In the genomic region with DNA sequence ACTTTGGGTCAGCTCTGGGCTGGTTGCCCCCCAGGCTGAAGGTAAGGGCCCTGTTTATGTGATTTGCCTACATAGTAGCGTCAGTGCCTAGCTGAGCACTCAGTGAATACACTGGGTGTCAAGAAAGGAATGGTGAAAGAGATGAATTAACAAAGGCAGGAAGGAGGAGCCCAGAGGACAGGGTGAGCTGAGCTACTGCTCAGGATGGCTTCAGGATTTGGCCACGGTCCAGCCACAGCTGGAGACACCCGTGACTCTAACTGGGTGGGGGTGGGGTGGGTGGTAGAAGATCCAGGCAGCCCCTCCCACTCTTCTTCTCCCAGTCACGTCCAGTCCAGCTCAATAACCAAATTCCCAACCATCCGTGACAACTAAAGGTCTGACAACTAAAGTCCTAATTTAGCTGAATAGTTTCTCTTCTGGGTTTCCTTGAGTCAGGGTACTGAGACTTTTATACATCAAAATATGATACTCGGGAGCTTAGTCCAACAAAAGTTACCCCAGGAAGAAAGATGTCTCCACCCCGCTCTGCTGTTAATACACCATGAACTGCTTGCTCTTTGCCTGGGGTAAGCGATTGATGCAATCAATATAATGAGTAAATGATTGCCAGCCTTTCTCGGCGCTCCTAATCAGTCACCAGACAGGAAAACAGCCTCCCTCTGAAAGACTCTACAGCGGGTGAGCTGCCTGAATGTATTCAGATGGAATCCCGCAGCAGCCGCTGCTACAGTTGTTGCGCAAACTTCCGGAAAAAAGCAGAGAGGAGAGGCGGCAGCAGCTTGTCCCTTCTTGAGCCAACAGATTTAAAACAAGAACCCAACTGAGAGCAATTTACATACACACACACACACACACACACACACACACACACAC, we compare ENCODE assay signal across 8 mouse cellular contexts. TPM values are rescaled to one million over a fixed set of nuclear protein-coding genes. Genes with fewer than 3 reads are reported as not detected.
DNase-seq lines count a peak whose midpoint lies in the region; ATAC-seq and TF ChIP-seq lines count a peak whose summit lies in the region.

No protein-coding gene starts in this region.

- H3K27ac ChIP-seq in embryonic facial prominence, embryonic 12.5 days, result peak overlapping the region; percentile 71
- peak overlapping the region; percentile 69 for H3K27ac ChIP-seq in heart, embryonic 16.5 days (ENCODE audit: low read length)
- peak overlapping the region; percentile 85 for H3K27ac ChIP-seq in kidney, postnatal 0 days

- peak overlapping the region; percentile 44 for H3K4me2 ChIP-seq in embryonic facial prominence, embryonic 12.5 days (replicated peaks)
- peak overlapping the region; percentile 63 for H3K4me2 ChIP-seq in heart, embryonic 16.5 days (ENCODE audit: low read depth, low read length)
- H3K4me2 ChIP-seq in kidney, postnatal 0 days (ENCODE audit: low read length), result peak overlapping the region; percentile 57

- H3K9me3 ChIP-seq in embryonic facial prominence, embryonic 12.5 days, result no peaks in the 10 kb centered on the region
- no peaks in the 10 kb centered on the region for H3K9me3 ChIP-seq in heart, embryonic 16.5 days (replicated peaks; ENCODE audit: control insufficient read depth, low read length)
- no peaks in the 10 kb centered on the region for H3K9me3 ChIP-seq in kidney, postnatal 0 days (replicated peaks; ENCODE audit: low read length)

- H3K27me3 ChIP-seq in embryonic facial prominence, embryonic 12.5 days, result no peaks in the 10 kb centered on the region
- no peaks in the 10 kb centered on the region for H3K27me3 ChIP-seq in heart, embryonic 16.5 days (ENCODE audit: control insufficient read depth, insufficient read depth, low read length)
- H3K27me3 ChIP-seq in kidney, postnatal 0 days (ENCODE audit: insufficient read depth, low read length), result no peaks in the 10 kb centered on the region

- peak; percentile 77 for ATAC-seq in embryonic facial prominence, embryonic 12.5 days (ENCODE audit: insufficient number of reproducible peaks, insufficient read depth, low FRiP score, low TSS enrichment)
- ATAC-seq in heart, embryonic 16.5 days (replicated peaks; ENCODE audit: extremely low read depth, insufficient read depth, low FRiP score), result 0 out of 2 replicates have a peak, but pooled peaks have one; percentile 53
- peak; percentile 94 for ATAC-seq in kidney, postnatal 0 days (replicated peaks; ENCODE audit: low FRiP score, low read depth)

- peaks cover 6% of the 10 kb centered on the region for H3K4me1 ChIP-seq in embryonic facial prominence, embryonic 12.5 days
- H3K4me1 ChIP-seq in heart, embryonic 16.5 days (ENCODE audit: control insufficient read depth, insufficient read depth, low read length), result peaks cover 7% of the 10 kb centered on the region
- peaks cover 9% of the 10 kb centered on the region for H3K4me1 ChIP-seq in kidney, postnatal 0 days (replicated peaks; ENCODE audit: insufficient read depth, low read length)

- DNase-seq in thymus, postnatal 0 days (ENCODE audit: low spot score), result peak; percentile 26
- DNase-seq in thymus, postnatal 10 days (ENCODE audit: low spot score in 2 of 2), result no peak
- peak; percentile 80 for DNase-seq in kidney, postnatal 0 days (ENCODE audit: low spot score)
- peak; percentile 64 for DNase-seq in lung, postnatal 14 days
- peak; percentile 69 for DNase-seq in retina, embryonic 14.5 days (ENCODE audit: low spot score)
- no peak for DNase-seq in c-Kit-positive CD71-positive TER-119-positive erythroid progenitor cells, embryonic 14.5 days (ENCODE audit: low spot score)

- WGBS in embryonic facial prominence, embryonic 12.5 days, result 6% methylated on average over 16 of the region's 16 CpGs
- WGBS in heart, embryonic 16.5 days, result 13% methylated on average over 16 of the region's 16 CpGs
- 8% methylated on average over 16 of the region's 16 CpGs for WGBS in kidney, postnatal 0 days

- H3K4me3 ChIP-seq in embryonic facial prominence, embryonic 12.5 days, result peak overlapping the region; percentile 19
- peak overlapping the region; percentile 36 for H3K4me3 ChIP-seq in heart, embryonic 16.5 days (ENCODE audit: low read length)
- H3K4me3 ChIP-seq in kidney, postnatal 0 days (replicated peaks; ENCODE audit: low read depth, low read length), result peak overlapping the region; percentile 21

- H3K36me3 ChIP-seq in embryonic facial prominence, embryonic 12.5 days, result no peaks in the 10 kb centered on the region
- no peaks in the 10 kb centered on the region for H3K36me3 ChIP-seq in heart, embryonic 16.5 days (ENCODE audit: control insufficient read depth, insufficient read depth)
- H3K36me3 ChIP-seq in kidney, postnatal 0 days (ENCODE audit: insufficient read depth, low read length), result no peaks in the 10 kb centered on the region

- H3K9ac ChIP-seq in embryonic facial prominence, embryonic 12.5 days, result no peak overlapping the region
- peak overlapping the region; percentile 65 for H3K9ac ChIP-seq in heart, embryonic 16.5 days (ENCODE audit: low read length)
- 0 out of 2 replicates have a peak overlapping the region, but pooled peaks have one; percentile 10 for H3K9ac ChIP-seq in kidney, postnatal 0 days (ENCODE audit: low read depth, low read length)

- TF ChIP-seq CTCF in kidney, postnatal 0 days (IDR thresholded peaks at IDR 0.05; ENCODE audit: low read depth), result no peak

RNA-seq across cellular contexts. Expression of gene Ywhaq, which starts 8.9 kb away (rescaled TPM):
- polyA plus RNA-seq in thymus, postnatal 0 days (2015; fragmentation: Nextera tagmentation; extraction: Ambion mirVana), result 361 and 392 TPM in 2 replicates
- polyA plus RNA-seq in embryonic facial prominence, embryonic 12.5 days (2016; fragmentation: Nextera tagmentation; extraction: Ambion mirVana), result 875 and 900 TPM in 2 replicates
- polyA plus RNA-seq in heart, embryonic 16.5 days (2015; fragmentation: Nextera tagmentation; extraction: Ambion mirVana), result 356 and 357 TPM in 2 replicates
- polyA plus RNA-seq in kidney, postnatal 0 days (2015; fragmentation: Nextera tagmentation; extraction: Ambion mirVana), result 621 and 692 TPM in 2 replicates

RNA-seq across cellular contexts. Expression of gene Adam17, which starts 52.9 kb away (rescaled TPM):
- 34.1 and 37.4 TPM in 2 replicates for polyA plus RNA-seq in thymus, postnatal 0 days (2015; fragmentation: Nextera tagmentation; extraction: Ambion mirVana)
- polyA plus RNA-seq in embryonic facial prominence, embryonic 12.5 days (2016; fragmentation: Nextera tagmentation; extraction: Ambion mirVana), result 43.6 and 44.7 TPM in 2 replicates
- polyA plus RNA-seq in heart, embryonic 16.5 days (2015; fragmentation: Nextera tagmentation; extraction: Ambion mirVana), result 25.8 and 31.0 TPM in 2 replicates
- polyA plus RNA-seq in kidney, postnatal 0 days (2015; fragmentation: Nextera tagmentation; extraction: Ambion mirVana), result 34.6 and 35.0 TPM in 2 replicates

Comparison
In these comparisons a context has a peak if more than half of its experiments do, and no peak if none do; other contexts are left out.
1. DNase-seq: peak in thymus, postnatal 0 days (single experiment), kidney, postnatal 0 days (single experiment), lung, postnatal 14 days (single experiment) and retina, embryonic 14.5 days (single experiment); none in thymus, postnatal 10 days (0 of 2) and c-Kit-positive CD71-positive TER-119-positive erythroid progenitor cells, embryonic 14.5 days (single experiment).
2. Peak in every context shown above with its lines, with median percentiles within 50 percentile points of each other: ATAC-seq, H3K27ac ChIP-seq, H3K4me2 ChIP-seq and H3K4me3 ChIP-seq.